Mouse (Mus musculus) frontal cortex, adult 2 months (tissue): ENCODE data around the gene Ptpn3. TPM values are rescaled to one million over a fixed set of nuclear protein-coding genes. Genes with fewer than 3 reads are reported as not detected.

ENCODE experiments used
- DNase-seq, 2 experiments: peaks; one replicate each; pipeline ENCODE4 v3.0.0; 2022; ENCODE audit warnings: low spot score in 1 of 2; ENCODE audit errors: extremely low spot score in 1 of 2
- polyA plus RNA-seq: library from polyadenylated mRNA; depleted of rRNA; stranded (reverse); fragments of >200 nt; gene quantifications from 2 replicates; pipeline ENCODE4 v1.2.3, GENCODE M21; 2012

The Ptpn3 gene
- polyA plus RNA-seq, 1 experiment: 18.9 TPM

- no peak for DNase-seq
Observed at GRCm38 (mm10) chr4:57175329-57175728, 126.3 kb downstream of the Ptpn3 start.

GRCm38 (mm10) chr4:57172861-57173260 is 128.8 kb downstream of the Ptpn3 start:
- DNase-seq: no peak

DNA sequence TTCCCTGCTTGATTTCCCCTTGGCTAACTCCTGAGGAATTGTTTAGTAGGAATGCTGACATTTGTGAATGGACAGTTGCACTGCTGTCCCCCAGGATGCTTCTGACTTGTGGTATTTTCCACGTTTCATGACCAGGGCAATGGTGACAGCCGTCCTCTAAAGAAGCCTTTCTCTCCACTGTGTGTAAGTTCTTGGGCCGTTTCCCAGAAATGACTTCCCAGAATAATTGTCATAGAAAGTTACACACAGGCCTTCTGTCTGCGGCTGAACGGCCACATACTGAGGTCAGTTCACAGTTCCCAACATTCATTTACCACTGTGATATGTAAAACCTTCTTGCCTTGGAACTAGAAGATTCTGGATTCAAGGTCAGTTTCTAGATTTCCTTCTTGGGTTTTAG is 129.8 kb downstream of the Ptpn3 start:
- peak in 1 of 2 experiments; percentile 30 for DNase-seq

- DNase-seq: no peak
Observed at GRCm38 (mm10) chr4:57168680-57169079, 133.0 kb downstream of the Ptpn3 start.

DNA sequence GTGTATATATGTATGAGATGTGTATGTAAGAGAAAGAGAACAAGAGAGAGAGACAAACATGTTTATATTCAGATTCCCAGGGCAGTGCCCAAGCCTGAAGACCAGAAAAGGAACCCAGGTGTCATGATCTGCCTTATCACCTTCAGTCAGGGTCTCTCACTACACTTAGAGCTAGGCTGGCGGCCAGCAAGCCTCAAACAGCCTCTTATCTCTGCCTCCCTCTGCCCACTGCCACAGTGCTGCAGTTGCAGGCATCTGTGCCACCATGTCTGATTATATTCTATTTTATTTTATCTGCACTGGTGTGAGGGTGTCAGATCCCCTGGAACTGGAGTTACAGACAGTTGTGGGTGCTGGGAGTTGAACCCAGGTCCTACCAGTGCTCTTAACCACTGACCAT is 133.4 kb downstream of the Ptpn3 start:
- no peak for DNase-seq

DNA sequence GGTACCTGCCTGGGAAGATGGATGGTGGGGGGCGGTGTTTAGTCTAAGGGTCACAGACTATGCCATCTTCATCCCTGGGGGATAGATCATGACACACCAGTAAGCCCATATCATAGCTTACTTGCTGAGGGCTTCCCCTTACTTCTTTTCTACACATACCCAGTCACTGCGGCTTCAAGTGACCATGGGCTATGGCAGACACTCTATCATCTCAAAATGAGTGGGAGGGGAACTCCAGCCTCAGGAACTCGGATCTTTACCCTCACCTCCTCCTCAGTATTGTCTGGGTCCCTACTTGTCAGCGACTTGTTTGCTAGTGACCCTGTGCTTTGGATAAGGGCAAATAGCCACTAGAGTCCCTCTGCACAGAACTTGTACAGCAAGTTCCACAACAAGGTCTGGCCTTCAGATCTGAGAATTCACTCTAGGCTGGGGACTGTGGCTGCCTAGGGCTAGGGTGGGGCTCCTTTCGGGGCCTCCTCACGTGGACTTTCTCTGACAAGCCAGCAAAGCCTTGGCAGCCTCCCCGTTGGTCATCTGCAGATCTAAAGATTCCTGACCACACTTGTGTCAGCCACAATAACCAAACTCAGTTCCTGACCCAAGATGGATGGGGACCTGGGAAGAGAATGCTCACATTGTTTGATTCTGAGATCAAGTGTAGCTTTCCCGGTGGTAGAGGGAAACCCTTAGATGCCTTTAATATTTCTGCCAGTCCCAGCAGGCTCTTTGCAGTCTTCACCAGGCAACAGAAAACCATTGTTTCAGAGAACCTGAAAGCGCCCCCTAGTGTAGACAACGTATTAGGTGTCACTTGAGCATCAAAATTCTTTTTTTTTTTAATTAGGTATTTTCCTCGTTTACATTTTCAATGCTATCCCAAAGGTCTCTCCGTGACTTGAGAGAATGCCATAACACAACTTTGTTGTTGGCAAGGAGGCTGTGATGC is 134.4 kb downstream of the Ptpn3 start:
- peak in 1 of 2 experiments; percentile 16 for DNase-seq

GRCm38 (mm10) chr4:57165654-57166053 is 136.0 kb downstream of the Ptpn3 start:
- DNase-seq: no peak

- no peak for DNase-seq
Observed at GRCm38 (mm10) chr4:57164578-57165210, 136.9 kb downstream of the Ptpn3 start.

- peak in 1 of 2 experiments; percentile 29 for DNase-seq
Observed at GRCm38 (mm10) chr4:57162789-57163722, 138.6 kb downstream of the Ptpn3 start.

DNA sequence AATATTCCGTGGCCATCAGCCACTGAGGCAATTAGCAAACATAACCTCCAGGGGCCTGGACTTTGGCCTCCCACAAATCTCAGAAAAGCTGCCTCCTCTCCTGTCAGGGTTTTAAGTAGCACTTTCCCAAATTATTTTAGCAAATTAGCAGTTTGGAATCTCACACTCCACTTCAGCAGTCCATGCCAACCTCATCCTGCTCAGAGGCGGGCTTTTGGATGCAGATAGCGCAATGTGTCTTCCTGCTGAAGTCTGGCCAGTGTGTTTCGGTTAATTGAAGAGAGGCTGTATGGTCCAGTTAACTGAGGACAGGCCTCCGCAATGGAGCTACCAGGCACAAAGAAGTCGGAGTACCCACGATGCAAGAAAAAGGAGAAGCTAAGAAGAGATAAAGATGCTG is 141.1 kb downstream of the Ptpn3 start:
- DNase-seq: no peak

- no peak for DNase-seq
Observed at GRCm38 (mm10) chr4:57156549-57157169, 145.0 kb downstream of the Ptpn3 start.

DNA sequence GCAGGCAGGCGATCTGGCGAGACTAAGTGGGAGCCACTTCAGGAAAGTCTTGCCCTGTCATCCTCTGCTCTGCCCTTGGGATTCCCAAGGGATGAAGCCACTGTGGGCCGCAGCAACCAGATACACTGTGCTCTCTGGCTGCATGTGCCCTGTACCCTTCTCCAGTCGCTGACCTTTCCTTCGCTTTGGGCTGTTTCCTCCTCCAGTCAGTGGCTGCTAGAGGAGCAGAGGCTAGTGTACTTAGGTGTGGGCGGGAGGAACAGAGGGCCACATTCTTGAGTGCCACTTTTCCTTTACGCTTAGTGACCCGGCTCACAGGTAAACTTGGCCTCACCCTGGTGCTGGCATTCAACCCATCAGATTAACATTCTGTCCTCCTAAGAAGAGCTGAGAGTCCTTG is 147.8 kb downstream of the Ptpn3 start:
- DNase-seq: no peak

- DNase-seq: no peak
Observed at GRCm38 (mm10) chr4:57153068-57153835, 148.4 kb downstream of the Ptpn3 start.

GRCm38 (mm10) chr4:57148182-57148581 is 153.5 kb downstream of the Ptpn3 start:
- no peak for DNase-seq

- peak in 1 of 2 experiments; percentile 86 for DNase-seq
Observed at GRCm38 (mm10) chr4:57143026-57143937, 158.4 kb downstream of the Ptpn3 start, which contains the start of gene Epb41l4b. Epb41l4b (minus strand) TSS chr4:57143437.

GRCm38 (mm10) chr4:57142374-57143025 is 159.1 kb downstream of the Ptpn3 start:
- DNase-seq: no peak

DNA sequence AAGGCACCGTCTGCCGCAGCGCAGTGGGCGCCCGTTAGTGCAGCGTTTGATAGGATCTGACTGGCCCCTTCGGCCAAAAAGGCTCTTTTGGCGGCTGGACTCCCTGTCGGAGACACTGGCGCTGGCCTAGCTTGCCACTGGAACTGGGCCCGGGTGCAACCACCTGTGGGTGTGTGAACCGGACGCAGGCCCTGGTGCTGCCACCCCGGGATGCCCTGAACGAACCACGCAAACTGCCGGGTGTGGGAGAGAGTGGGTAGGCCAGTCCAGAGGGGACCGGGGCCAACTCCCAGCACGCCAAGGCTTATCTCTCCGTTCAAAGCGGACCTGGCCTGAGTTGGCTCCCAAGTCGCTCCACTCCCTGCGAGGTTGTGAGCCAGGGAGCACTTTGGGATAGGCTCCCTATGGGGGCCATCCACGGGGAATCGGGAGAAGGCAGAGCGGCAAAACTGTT is 159.7 kb downstream of the Ptpn3 start:
- DNase-seq: no peak
